In genomic region chr11:35288056-35288455, GRCm38 (mm10) we compare ENCODE assay signal across 11 mouse cellular contexts.
"Had no signal": no experiment of that assay in that cellular context is flagged by ENCODE, and none has a peak within 500 bp of the region (broad histone marks: within the 10 kb centered on the region; RNA-seq: fewer than 3 reads in every experiment).

No protein-coding gene starts in this region.

- H3K4me1 ChIP-seq: liver, embryonic 12.5 days had no signal

- H3K4me2 ChIP-seq: liver, embryonic 12.5 days; lung, embryonic 14.5 days; midbrain, embryonic 12.5 days; neural tube, embryonic 13.5 days; stomach, embryonic 15.5 days had no signal

- H3K27me3 ChIP-seq: liver, embryonic 12.5 days; stomach, embryonic 15.5 days had no signal

- H3K27ac ChIP-seq: liver, embryonic 12.5 days; macrophage; midbrain, embryonic 12.5 days; neural tube, embryonic 13.5 days; stomach, embryonic 15.5 days had no signal

- ATAC-seq: liver, embryonic 12.5 days; midbrain, embryonic 16.5 days had no signal

- H3K36me3 ChIP-seq: liver, embryonic 12.5 days; midbrain, embryonic 12.5 days; neural tube, embryonic 13.5 days; stomach, embryonic 15.5 days had no signal

- DNase-seq: kidney, adult 8-10 months; kidney, postnatal 25 days; retina, postnatal 1 day; right cerebral cortex, postnatal 4 days had no signal

- H3K9me3 ChIP-seq: liver, embryonic 12.5 days; midbrain, embryonic 12.5 days; neural tube, embryonic 13.5 days; stomach, embryonic 15.5 days had no signal

- H3K9ac ChIP-seq: liver, embryonic 12.5 days; lung, embryonic 14.5 days; midbrain, embryonic 12.5 days; neural tube, embryonic 13.5 days; stomach, embryonic 15.5 days had no signal

- H3K4me3 ChIP-seq: liver, embryonic 12.5 days; midbrain, embryonic 12.5 days; neural tube, embryonic 13.5 days; stomach, embryonic 15.5 days had no signal
